Mouse (Mus musculus) cortical plate, adult 2 months (tissue): Measurements from ENCODE around the gene Sec1.

ENCODE experiments used
- CTCF ChIP-seq: fragments of 200-500 bp; IDR thresholded peaks from 2 replicates; pipeline ENCODE4 v1.5.1; 2011; ENCODE audit warnings: mild to moderate bottlenecking, control low read depth, low read length; ENCODE audit not compliant: insufficient read depth; ENCODE audit errors: extremely low read depth
- POLR2A ChIP-seq: fragments of 200-500 bp; IDR thresholded peaks from 2 replicates; pipeline ENCODE4 v1.6.1; 2011; ENCODE audit warnings: mild to moderate bottlenecking, low read length, control low read depth; ENCODE audit not compliant: insufficient read depth; ENCODE audit errors: extremely low read depth

DNA sequence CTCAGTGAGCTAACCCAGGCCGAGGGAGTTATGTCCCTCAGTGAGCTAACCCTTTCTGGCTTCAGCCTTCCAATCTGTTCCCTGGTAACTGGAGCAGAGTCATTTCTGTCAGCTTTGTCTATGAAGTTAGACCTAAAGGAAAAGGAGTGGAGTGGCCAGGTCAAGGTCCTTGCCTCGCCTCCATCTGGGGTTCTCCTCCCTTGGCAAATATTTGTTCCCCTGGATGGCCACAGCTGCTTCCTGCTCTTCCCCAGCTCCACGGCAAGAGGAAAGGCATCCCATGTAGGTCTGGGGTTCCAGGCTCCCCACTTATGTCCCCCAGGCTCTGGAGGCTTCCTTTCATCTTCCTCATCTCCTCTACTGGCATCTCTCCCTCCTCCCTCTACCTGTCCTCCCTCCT lies 33.4 kb upstream of the Sec1 start:
- no peak for TF ChIP-seq CTCF
- no peak for TF ChIP-seq POLR2A
